15 mouse cellular contexts compared by ENCODE assay signal in genomic region chr16:97667536-97667935, GRCm38 (mm10). TPM values are rescaled to one million over a fixed set of nuclear protein-coding genes. Genes with fewer than 3 reads are reported as not detected.
DNase-seq lines count a peak whose midpoint lies in the region; ATAC-seq and TF ChIP-seq lines count a peak whose summit lies in the region.
"Had no signal": no experiment of that assay in that cellular context is flagged by ENCODE, and none has a peak within 500 bp of the region (broad histone marks: within the 10 kb centered on the region; RNA-seq: fewer than 3 reads in every experiment).

No protein-coding gene starts in this region.

- TF ChIP-seq POLR2A in kidney, adult 2 months (IDR thresholded peaks at IDR 0.05; ENCODE audit: low read depth, low read length) = no peak

- CTCF ChIA-PET in Patski (lab: Charles Lee) = interaction anchor here (0.7 to 1.1 kb wide), 2 partner anchors 66 to 119 kb away, joined by 3 read pairs; no protein-coding TSS in a partner anchor

- WGBS in kidney, adult 2 months = 16% methylated on average over 1 of the region's 1 CpGs
- WGBS in lung, embryonic 14.5 days = 23% methylated on average over 1 of the region's 1 CpGs

- POLR2A ChIA-PET in Patski (lab: Charles Lee) = no interaction called here

- H3K27me3 ChIP-seq in kidney, adult 2 months (replicated peaks; ENCODE audit: control insufficient read depth, insufficient read depth, low read length) = no peaks in the 10 kb centered on the region
- H3K27me3 ChIP-seq in lung, embryonic 14.5 days (ENCODE audit: insufficient read depth, low read length) = no peaks in the 10 kb centered on the region
- no peaks in the 10 kb centered on the region for H3K27me3 ChIP-seq in Patski
- H3K27me3 ChIP-seq: heart, embryonic 15.5 days; hindbrain, embryonic 15.5 days; liver, embryonic 13.5 days; stomach, embryonic 15.5 days had no signal

- no peaks in the 10 kb centered on the region for H3K36me3 ChIP-seq in kidney, adult 2 months (ENCODE audit: control insufficient read depth, insufficient read depth, low read length)
- no peaks in the 10 kb centered on the region for H3K36me3 ChIP-seq in lung, embryonic 14.5 days (ENCODE audit: insufficient read depth)
- H3K36me3 ChIP-seq: heart, embryonic 15.5 days; hindbrain, embryonic 15.5 days; liver, embryonic 13.5 days; stomach, embryonic 15.5 days had no signal

- in situ Hi-C loops in Patski (cut with MboI; ENCODE audit: low pct_unique_long_range_greater_than_20kb) = loop anchor here (10.0 kb wide), 1 partner anchor 143 kb away; no protein-coding TSS in a partner anchor

- no peak overlapping the region for H3K27ac ChIP-seq in kidney, adult 2 months (ENCODE audit: insufficient read depth, low read depth, low read length)
- no peak overlapping the region for H3K27ac ChIP-seq in lung, embryonic 14.5 days (ENCODE audit: low read depth)
- H3K27ac ChIP-seq: heart, embryonic 15.5 days; hindbrain, embryonic 15.5 days; liver, embryonic 13.5 days; stomach, embryonic 15.5 days had no signal

- DNase-seq in kidney, adult 2 months = peak; percentile 29
- DNase-seq in kidney, adult 18-20 months = no peak
- DNase-seq in lung, embryonic 14.5 days = no peak
- DNase-seq in lung, postnatal 25 days (ENCODE audit: low spot score) = no peak
- DNase-seq in Patski (ENCODE audit: low read depth, low spot score) = no peak
- DNase-seq in kidney, postnatal 10 days = peak; percentile 19
- no peak for DNase-seq in T-cell, adult 2 months (ENCODE audit: low spot score)
- no peak for DNase-seq in embryo, embryonic 9.5 days (ENCODE audit: extremely low spot score)
- DNase-seq: cerebellum, adult 18-20 months; liver, embryonic 13.5 days; thymus, postnatal 4 days had no signal

- H3K4me1 ChIP-seq in kidney, adult 2 months (ENCODE audit: control insufficient read depth, insufficient read depth, low read length) = 0 out of 2 replicates have a peak, but pooled peaks cover 2% of the 10 kb centered on the region
- H3K4me1 ChIP-seq in lung, embryonic 14.5 days (ENCODE audit: insufficient read depth) = no peaks in the 10 kb centered on the region
- H3K4me1 ChIP-seq: heart, embryonic 15.5 days; hindbrain, embryonic 15.5 days; liver, embryonic 13.5 days; megakaryocyte, embryonic 14.5 days had no signal

- TF ChIP-seq CTCF in kidney, adult 2 months (conservative IDR thresholded peaks at IDR 0.05; ENCODE audit: insufficient read depth, insufficient read length, low read depth, low read length) = peak; percentile 59; the same call in 1 of the 2 replicates
- TF ChIP-seq CTCF in lung, embryonic 14.5 days (IDR thresholded peaks at IDR 0.05; ENCODE audit: low read depth) = peak; percentile 54
- TF ChIP-seq CTCF in Patski (IDR thresholded peaks at IDR 0.05) = peak; percentile 63

- no peak overlapping the region for H3K9ac ChIP-seq in lung, embryonic 14.5 days
- H3K9ac ChIP-seq: heart, embryonic 15.5 days; hindbrain, embryonic 15.5 days; liver, embryonic 13.5 days; stomach, embryonic 15.5 days had no signal

- H3K4me2 ChIP-seq in lung, embryonic 14.5 days = no peak overlapping the region
- H3K4me2 ChIP-seq: heart, embryonic 15.5 days; hindbrain, embryonic 15.5 days; liver, embryonic 13.5 days; stomach, embryonic 15.5 days had no signal

- ATAC-seq in lung, embryonic 14.5 days (ENCODE audit: insufficient read depth) = no peak
- peak; percentile 54 for ATAC-seq in Patski

- no peaks in the 10 kb centered on the region for H3K9me3 ChIP-seq in lung, embryonic 14.5 days (ENCODE audit: low read depth, low read length)
- H3K9me3 ChIP-seq: heart, embryonic 15.5 days; hindbrain, embryonic 15.5 days; liver, embryonic 13.5 days; megakaryocyte, embryonic 14.5 days; stomach, embryonic 15.5 days had no signal

- no peak overlapping the region for H3K4me3 ChIP-seq in kidney, adult 2 months (ENCODE audit: insufficient read depth, low read depth, low read length)
- H3K4me3 ChIP-seq in lung, embryonic 14.5 days (ENCODE audit: low read depth, low read length) = no peak overlapping the region
- H3K4me3 ChIP-seq: heart, embryonic 15.5 days; hindbrain, embryonic 15.5 days; liver, embryonic 13.5 days; megakaryocyte, embryonic 14.5 days; stomach, embryonic 15.5 days had no signal

RNA-seq across cellular contexts. Expression of gene Tmprss2, which starts 56.5 kb away (rescaled TPM):
- polyA plus RNA-seq in kidney, adult 2 months (2012; rRNA removed) = 97.2 and 115 TPM in 2 replicates
- polyA plus RNA-seq in lung, embryonic 14.5 days (2014; fragmentation: Nextera tagmentation; extraction: Ambion mirVana) = 6.4 and 7.4 TPM in 2 replicates
- 0.12 TPM for polyA plus RNA-seq in Patski (2021)

Comparison
In these comparisons a context has a peak if more than half of its experiments do, and no peak if none do; other contexts are left out.
1. DNase-seq: peak in kidney, adult 2 months (single experiment) and kidney, postnatal 10 days (single experiment); none in kidney, adult 18-20 months (single experiment), lung, embryonic 14.5 days (single experiment), lung, postnatal 25 days (single experiment), Patski (single experiment), T-cell, adult 2 months (single experiment) and embryo, embryonic 9.5 days (single experiment).
2. RNA of gene Tmprss2, which starts 56.5 kb away (polyA plus RNA-seq): 97.2 to 115 TPM in kidney, adult 2 months; 6.4 to 7.4 TPM in lung, embryonic 14.5 days and 0.12 TPM in Patski (single experiment); every median in the first group is over 10 times any median in the second.
3. Peak in every context shown above with its lines, with median percentiles within 50 percentile points of each other: CTCF ChIP-seq.